Mouse (Mus musculus) spleen, adult 2 months (tissue): Measurements from ENCODE around the gene Sowahb. TPM values are rescaled to one million over a fixed set of nuclear protein-coding genes. Genes with fewer than 3 reads are reported as not detected.

Experiments
- DNase-seq, 2 experiments: peaks; one replicate each; pipeline versions ENCODE4 v3.0.0 to v3.0.0-alpha.2; 2012 to 2021; ENCODE audit warnings: low spot score in 2 of 2, low read depth in 1 of 2
- H3K27ac ChIP-seq: fragments of 200-500 bp; 2 replicates; pipeline ENCODE4 v1.5.1; 2012; ENCODE audit warnings: low read length, inconsistent platforms; ENCODE audit not compliant: insufficient read depth
- H3K27me3 ChIP-seq: fragments of 200-500 bp; 2 replicates; pipeline ENCODE4 v1.6.1; 2012; ENCODE audit warnings: mild to moderate bottlenecking, moderate library complexity, low read length, inconsistent platforms; ENCODE audit not compliant: control insufficient read depth, insufficient read depth
- H3K36me3 ChIP-seq: fragments of 200-500 bp; 2 replicates; pipeline ENCODE4 v1.6.1; 2012; ENCODE audit warnings: mild to moderate bottlenecking, low read length, inconsistent platforms; ENCODE audit not compliant: control insufficient read depth, insufficient read depth
- H3K4me1 ChIP-seq: fragments of 200-500 bp; 2 replicates; pipeline ENCODE4 v1.6.1; 2011; ENCODE audit warnings: inconsistent platforms; ENCODE audit not compliant: control insufficient read depth, insufficient read depth, insufficient read length
- H3K4me3 ChIP-seq: fragments of 200-500 bp; 2 replicates; pipeline ENCODE4 v1.5.1; 2011; ENCODE audit warnings: mild to moderate bottlenecking, inconsistent platforms; ENCODE audit not compliant: insufficient read depth, insufficient read length; ENCODE audit errors: extremely low read depth
- CTCF ChIP-seq: fragments of 200-500 bp; IDR thresholded peaks from 2 replicates; pipeline ENCODE4 v1.5.1; 2011; ENCODE audit warnings: mild to moderate bottlenecking, inconsistent platforms; ENCODE audit not compliant: insufficient read depth, insufficient read length, insufficient replicate concordance; ENCODE audit errors: extremely low read depth
- POLR2A ChIP-seq: fragments of 200-500 bp; IDR thresholded peaks from 2 replicates; pipeline ENCODE4 v1.6.1; 2011; ENCODE audit warnings: low read depth, low read length, inconsistent platforms
- WGBS: fragments of 180-500 bp; shearing (Covaris S2); methylation state at CpG from one replicate; pipeline ENCODE4 v1.1.7; 2018; 5-methylcytosine and 5-hydroxymethylcytosine counted together
- polyA plus RNA-seq: library from polyadenylated mRNA; depleted of rRNA; stranded (reverse); fragments of >200 nt; gene quantifications from 2 replicates; pipeline ENCODE4 v1.2.3, GENCODE M21; 2012

The Sowahb gene
- polyA plus RNA-seq, 1 experiment = not detected

DNA sequence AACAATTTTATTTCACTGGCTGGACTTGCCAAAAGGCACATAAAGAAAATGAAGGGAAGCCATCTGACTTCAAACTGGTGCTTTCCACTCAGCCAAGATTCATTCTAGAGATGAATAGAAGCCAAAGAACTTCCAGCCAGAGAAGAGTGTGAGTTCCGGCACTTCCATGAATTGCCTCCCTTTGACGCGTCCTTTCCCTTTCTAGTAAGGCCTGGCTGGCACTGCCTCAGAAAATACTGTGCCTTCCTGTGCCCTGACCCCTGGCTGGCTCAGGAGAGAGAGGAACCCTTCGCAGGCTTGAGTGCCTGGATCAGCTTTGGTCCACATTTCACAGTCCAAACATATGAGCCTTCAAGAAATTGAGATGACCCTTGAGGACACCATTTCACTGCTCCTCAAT is 2.8 kb downstream of the Sowahb start:
- 67% methylated on average over 4 of the region's 4 CpGs for WGBS
- H3K36me3 ChIP-seq = no peaks in the 10 kb centered on the region
- TF ChIP-seq CTCF (no peak), POLR2A (no peak)
- no peak for DNase-seq
- H3K27me3 ChIP-seq = peaks cover 17% of the 10 kb centered on the region
- H3K4me1 ChIP-seq = peaks cover 5% of the 10 kb centered on the region; the same call in 1 of the 2 replicates
- H3K4me3 ChIP-seq = no peak overlapping the region
- H3K27ac ChIP-seq = no peak overlapping the region

- H3K27ac ChIP-seq = no peak overlapping the region
- H3K4me3 ChIP-seq = no peak overlapping the region
- TF ChIP-seq CTCF = no peak
- no peak for TF ChIP-seq POLR2A
- no peak for DNase-seq
- H3K4me1 ChIP-seq = peaks cover 5% of the 10 kb centered on the region; the same call in 1 of the 2 replicates
- H3K27me3 ChIP-seq = peaks cover 17% of the 10 kb centered on the region
- no peaks in the 10 kb centered on the region for H3K36me3 ChIP-seq
- 31% methylated on average over 3 of the region's 3 CpGs for WGBS
Measured at GRCm38 (mm10) chr5:93041276-93041675, 3.5 kb downstream of the Sowahb start.

DNA sequence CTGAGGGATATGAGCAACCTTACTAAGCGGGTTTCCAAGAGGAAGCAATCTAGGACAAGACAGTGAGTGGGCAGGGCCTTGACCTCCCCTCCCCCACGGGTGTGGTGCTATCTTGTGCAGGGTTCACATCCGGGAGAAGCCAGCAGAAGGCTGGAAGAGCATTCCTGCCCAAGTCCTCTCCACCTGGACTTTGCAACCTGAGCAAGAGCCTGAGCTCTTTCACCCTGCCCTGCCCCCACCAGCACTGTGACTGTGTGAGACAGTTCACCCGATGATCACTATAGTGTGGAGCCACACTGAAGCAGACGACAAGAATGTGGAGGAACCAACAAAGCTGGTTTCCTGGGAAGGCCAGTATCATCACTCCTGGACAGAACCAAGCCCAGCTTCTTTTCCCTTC is 4.7 kb downstream of the Sowahb start:
- WGBS = 64% methylated on average over 5 of the region's 5 CpGs
- no peak for TF ChIP-seq POLR2A
- no peak for TF ChIP-seq CTCF
- Histone ChIP-seq H3K27ac (no peak overlapping the region), H3K4me1 (peaks cover 5% of the 10 kb centered on the region; the same call in 1 of the 2 replicates), H3K36me3 (no peaks in the 10 kb centered on the region), H3K4me3 (no peak overlapping the region), H3K27me3 (peaks cover 13% of the 10 kb centered on the region)
- no peak for DNase-seq

- no peak for TF ChIP-seq POLR2A
- no peak for TF ChIP-seq CTCF
- no peaks in the 10 kb centered on the region for H3K36me3 ChIP-seq
- no peak for DNase-seq
- H3K27ac ChIP-seq = no peak overlapping the region
- no peaks in the 10 kb centered on the region for H3K4me1 ChIP-seq
- no peak overlapping the region for H3K4me3 ChIP-seq
- WGBS = 88% methylated on average over 7 of the region's 7 CpGs
- H3K27me3 ChIP-seq = no peaks in the 10 kb centered on the region
Measured at GRCm38 (mm10) chr5:93036254-93036653, 8.6 kb downstream of the Sowahb start.

DNA sequence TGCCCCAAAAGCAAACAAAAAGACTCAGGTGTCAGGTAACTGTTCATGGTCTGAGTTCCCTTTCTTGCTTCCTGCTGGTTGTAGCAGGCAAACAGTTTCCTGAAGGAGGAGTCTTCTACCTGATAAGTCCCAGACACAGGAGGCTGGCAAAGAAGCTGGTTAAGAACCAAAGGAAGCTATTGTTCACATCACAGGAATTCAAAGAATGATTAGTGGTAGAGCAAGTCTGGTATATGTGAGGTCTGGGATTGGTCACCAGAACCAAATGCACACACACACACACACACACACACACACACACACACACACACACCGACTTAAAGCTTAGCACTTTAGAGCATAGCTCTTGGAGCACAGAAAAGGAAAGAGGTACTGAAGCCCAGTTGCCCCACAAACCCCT is 9.5 kb downstream of the Sowahb start:
- H3K36me3 ChIP-seq = no peaks in the 10 kb centered on the region
- DNase-seq = no peak
- H3K27me3 ChIP-seq = no peaks in the 10 kb centered on the region
- TF ChIP-seq POLR2A = no peak
- no peak for TF ChIP-seq CTCF
- no peak overlapping the region for H3K27ac ChIP-seq
- WGBS = 22% methylated on average over 1 of the region's 1 CpGs
- H3K4me3 ChIP-seq = no peak overlapping the region
- no peaks in the 10 kb centered on the region for H3K4me1 ChIP-seq

- no peak for TF ChIP-seq CTCF
- no peak for TF ChIP-seq POLR2A
Measured at GRCm38 (mm10) chr5:93033087-93033870, 11.5 kb downstream of the Sowahb start.

GRCm38 (mm10) chr5:93032621-93033020 is 12.2 kb downstream of the Sowahb start:
- DNase-seq = no peak
- Histone ChIP-seq H3K36me3 (no peaks in the 10 kb centered on the region), H3K27ac (no peak overlapping the region), H3K4me1 (no peaks in the 10 kb centered on the region), H3K4me3 (no peak overlapping the region), H3K27me3 (no peaks in the 10 kb centered on the region)
- TF ChIP-seq CTCF = no peak
- TF ChIP-seq POLR2A = no peak
- WGBS = 57% methylated on average over 4 of the region's 4 CpGs

More at GRCm38 (mm10) chr5:93033087-93033870, 11.5 kb downstream of the Sowahb start:
- H3K27me3 ChIP-seq = no peaks in the 10 kb centered on the region
- H3K27ac ChIP-seq = no peak overlapping the region
- DNase-seq = no peak
- H3K4me1 ChIP-seq = no peaks in the 10 kb centered on the region
- WGBS = 79% methylated on average over 5 of the region's 5 CpGs
- H3K4me3 ChIP-seq = no peak overlapping the region
- H3K36me3 ChIP-seq = no peaks in the 10 kb centered on the region
